Mouse (Mus musculus): ENCODE results near the gene Gps2.

GRCm38 (mm10) chr11:69878399-69878798 is 35.3 kb upstream of the Gps2 start:
- no peak for TF ChIP-seq CTCF (IDR thresholded peaks at IDR 0.05; ENCODE audit: low read depth)
- no peak for TF ChIP-seq EP300 (IDR thresholded peaks at IDR 0.05; ENCODE audit: low read depth)
